Mouse (Mus musculus) stomach, embryonic 14.5 days (tissue): ENCODE data around the gene Pank4. TPM values are rescaled to one million over a fixed set of nuclear protein-coding genes. Genes with fewer than 3 reads are reported as not detected.

Experiments
- ATAC-seq: fragments of 200-750 bp; cut with Nextera tagmentation; 2 replicates; pipeline ENCODE4 v1.8.0; 2017; ENCODE audit warnings: low read depth, moderate TSS enrichment; ENCODE audit not compliant: insufficient number of reproducible peaks, insufficient read depth, low FRiP score
- H3K27ac ChIP-seq: fragments of 300-500 bp; sonication (generic); 2 replicates; pipeline ENCODE4 v1.5.1; 2014; ENCODE audit warnings: mild to moderate bottlenecking, low read length, moderate library complexity, mixed read lengths
- H3K27me3 ChIP-seq: fragments of 300-500 bp; sonication (generic); 2 replicates; pipeline ENCODE4 v1.6.1; 2014; ENCODE audit warnings: low read length, control low read depth, mixed read lengths; ENCODE audit not compliant: control insufficient read depth, insufficient read depth
- H3K36me3 ChIP-seq: fragments of 300-500 bp; sonication (generic); 2 replicates; pipeline ENCODE4 v1.6.1; 2014; ENCODE audit warnings: mild to moderate bottlenecking, control low read depth, low read length, moderate library complexity, mixed read lengths; ENCODE audit not compliant: control insufficient read depth, insufficient read depth
- H3K4me1 ChIP-seq: fragments of 300-500 bp; sonication (generic); 2 replicates; pipeline ENCODE4 v1.6.1; 2014; ENCODE audit warnings: low read length, control low read depth, mixed read lengths; ENCODE audit not compliant: control insufficient read depth, insufficient read depth
- H3K4me2 ChIP-seq: fragments of 300-500 bp; sonication (generic); replicated peaks from 2 replicates; pipeline ENCODE4 v1.6.1; 2014; ENCODE audit warnings: low read depth, low read length, control low read depth
- H3K4me3 ChIP-seq: fragments of 300-500 bp; sonication (generic); 2 replicates; pipeline ENCODE4 v1.5.1; 2014; ENCODE audit warnings: low read depth, low read length, control low read depth
- H3K9ac ChIP-seq: fragments of 300-500 bp; sonication (generic); replicated peaks from 2 replicates; pipeline ENCODE4 v1.6.1; 2014; ENCODE audit warnings: low read depth, mild to moderate bottlenecking, control low read depth, low read length, moderate library complexity, mixed read lengths
- H3K9me3 ChIP-seq: fragments of 300-500 bp; sonication (generic); 2 replicates; pipeline ENCODE4 v1.6.1; 2016; ENCODE audit warnings: low read depth, low read length, control low read depth; ENCODE audit not compliant: control insufficient read depth
- WGBS: fragments of 180-500 bp; shearing (Covaris S2); extraction: QIAGEN DNeasy Blood & Tissue Kit; methylation state at CpG from one replicate; pipeline ENCODE4 v1.1.7; 2014; 5-methylcytosine and 5-hydroxymethylcytosine counted together
- polyA plus RNA-seq: library from polyadenylated mRNA; unstranded; fragments of >200 nt; fragmentation: Nextera tagmentation; extraction: Ambion mirVana; gene quantifications from 2 replicates; pipeline ENCODE4 v1.2.1, GENCODE M21; 2014

Pank4 gene
- polyA plus RNA-seq, 1 experiment from 2014 or later = 50.4 TPM

GRCm38 (mm10) chr4:155024170-155025010 is 60.5 kb downstream of the Pank4 start:
- WGBS = 89% methylated on average over 11 of the region's 11 CpGs

More at GRCm38 (mm10) chr4:155024170-155025010, 60.5 kb downstream of the Pank4 start:
- H3K4me1 ChIP-seq = peaks cover 2% of the 10 kb centered on the region
- H3K9me3 ChIP-seq = no peaks in the 10 kb centered on the region
- ATAC-seq = no peak
- H3K4me2 ChIP-seq = no peak overlapping the region
- no peak overlapping the region for H3K4me3 ChIP-seq
- no peak overlapping the region for H3K9ac ChIP-seq
- no peaks in the 10 kb centered on the region for H3K27me3 ChIP-seq
- H3K36me3 ChIP-seq = no peaks in the 10 kb centered on the region
- no peak overlapping the region for H3K27ac ChIP-seq

Other genes with a start within 250 kb of the Pank4 start
- gene Ttc34, start 126.7 kb upstream of the Pank4 start, polyA plus RNA-seq = 0.29 and 0.55 TPM in 2 replicates
- 0.12 TPM in 1 of 2 replicates, not detected in the other for gene Mmel1, start 94.5 kb upstream of the Pank4 start, polyA plus RNA-seq
- gene Fam213b, start 65.0 kb upstream of the Pank4 start, polyA plus RNA-seq = 40.1 and 42.5 TPM in 2 replicates
- gene Tnfrsf14, start 35.6 kb upstream of the Pank4 start, polyA plus RNA-seq = 1.2 and 2.9 TPM in 2 replicates
- 0.91 and 1.1 TPM in 2 replicates for gene Hes5, start 3.2 kb upstream of the Pank4 start, polyA plus RNA-seq
- 25.1 and 25.9 TPM in 2 replicates for gene Plch2, start 92.7 kb downstream of the Pank4 start, polyA plus RNA-seq
- 6.5 and 6.7 TPM in 2 replicates for gene Pex10, start 102.9 kb downstream of the Pank4 start, polyA plus RNA-seq
- gene Rer1, start 122.3 kb downstream of the Pank4 start, polyA plus RNA-seq = 174 and 183 TPM in 2 replicates
- gene Morn1, start 122.5 kb downstream of the Pank4 start, polyA plus RNA-seq = 4.1 and 4.8 TPM in 2 replicates